Mouse (Mus musculus): ENCODE results near the gene Tcf3. TPM values are rescaled to one million over a fixed set of nuclear protein-coding genes. Genes with fewer than 3 reads are reported as not detected.

Tcf3 gene
- polyA plus RNA-seq, 1 experiment from 2014 or later, result 41.9 TPM

DNA sequence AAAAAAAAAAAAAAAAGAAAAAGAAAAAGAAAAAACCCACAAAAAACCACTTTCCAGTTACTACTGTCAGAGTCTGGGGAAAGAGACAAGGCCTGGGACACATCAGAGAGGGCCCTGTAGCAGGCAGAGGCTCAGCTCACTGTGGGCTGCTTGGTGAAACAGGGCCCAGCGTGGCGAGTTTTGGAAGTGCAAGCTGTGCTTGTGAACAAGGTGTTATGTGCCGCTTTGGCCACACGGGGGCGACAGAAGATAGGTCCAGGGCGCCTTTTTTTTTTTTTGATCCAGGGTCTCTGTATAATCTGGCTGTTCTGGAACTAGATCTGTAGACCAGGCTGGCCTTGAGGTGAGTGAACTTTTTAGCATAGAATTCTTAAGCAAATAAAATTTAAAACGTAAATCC is 57.3 kb downstream of the Tcf3 start:
- H3K27ac ChIP-seq (ENCODE audit: low read length), result no peak overlapping the region
- WGBS, result 3% methylated on average over 7 of the region's 7 CpGs
- H3K9me3 ChIP-seq (replicated peaks; ENCODE audit: control insufficient read depth, low read length), result peaks cover 3% of the 10 kb centered on the region; the same call in 1 of the 2 replicates
- H3K4me2 ChIP-seq (ENCODE audit: low read depth, low read length), result no peak overlapping the region
- H3K4me3 ChIP-seq (ENCODE audit: low read length), result no peak overlapping the region
- H3K9ac ChIP-seq (ENCODE audit: low read length), result no peak overlapping the region
- H3K4me1 ChIP-seq (ENCODE audit: control insufficient read depth, insufficient read depth, low read length), result no peaks in the 10 kb centered on the region
- H3K36me3 ChIP-seq (ENCODE audit: control insufficient read depth, insufficient read depth), result peaks cover 6% of the 10 kb centered on the region
- no peaks in the 10 kb centered on the region for H3K27me3 ChIP-seq (ENCODE audit: control insufficient read depth, insufficient read depth, low read length)
- no peak for ATAC-seq (replicated peaks; ENCODE audit: extremely low read depth, insufficient read depth, low FRiP score)

DNA sequence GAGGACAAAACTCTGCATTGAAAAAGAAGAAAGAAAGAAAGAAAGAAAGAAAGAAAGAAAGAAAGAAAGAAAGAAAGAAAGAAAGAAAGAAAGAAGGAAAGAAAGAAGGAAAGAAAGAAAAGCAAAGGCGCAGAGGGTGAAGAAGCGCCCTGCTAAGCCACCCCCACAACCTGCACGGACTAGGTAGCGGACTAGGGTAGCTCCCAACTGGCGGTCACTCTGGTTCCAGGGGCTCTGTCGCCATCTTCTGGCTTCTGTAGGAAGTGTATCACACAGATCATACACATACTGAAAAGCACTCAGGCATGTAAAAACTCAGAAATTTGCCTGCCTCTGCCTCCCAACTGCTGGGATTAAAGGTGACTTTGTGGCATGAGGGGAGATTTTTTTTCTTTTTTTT is 59.4 kb downstream of the Tcf3 start:
- H3K4me3 ChIP-seq (ENCODE audit: low read length), result no peak overlapping the region
- H3K4me2 ChIP-seq (ENCODE audit: low read depth, low read length), result no peak overlapping the region
- no peaks in the 10 kb centered on the region for H3K4me1 ChIP-seq (ENCODE audit: control insufficient read depth, insufficient read depth, low read length)
- no peak overlapping the region for H3K27ac ChIP-seq (ENCODE audit: low read length)
- H3K36me3 ChIP-seq (ENCODE audit: control insufficient read depth, insufficient read depth), result no peaks in the 10 kb centered on the region
- no peaks in the 10 kb centered on the region for H3K27me3 ChIP-seq (ENCODE audit: control insufficient read depth, insufficient read depth, low read length)
- 21% methylated on average over 6 of the region's 6 CpGs for WGBS
- no peak for ATAC-seq (replicated peaks; ENCODE audit: extremely low read depth, insufficient read depth, low FRiP score)
- H3K9me3 ChIP-seq (replicated peaks; ENCODE audit: control insufficient read depth, low read length), result peaks cover 3% of the 10 kb centered on the region; the same call in 1 of the 2 replicates
- no peak overlapping the region for H3K9ac ChIP-seq (ENCODE audit: low read length)

DNA sequence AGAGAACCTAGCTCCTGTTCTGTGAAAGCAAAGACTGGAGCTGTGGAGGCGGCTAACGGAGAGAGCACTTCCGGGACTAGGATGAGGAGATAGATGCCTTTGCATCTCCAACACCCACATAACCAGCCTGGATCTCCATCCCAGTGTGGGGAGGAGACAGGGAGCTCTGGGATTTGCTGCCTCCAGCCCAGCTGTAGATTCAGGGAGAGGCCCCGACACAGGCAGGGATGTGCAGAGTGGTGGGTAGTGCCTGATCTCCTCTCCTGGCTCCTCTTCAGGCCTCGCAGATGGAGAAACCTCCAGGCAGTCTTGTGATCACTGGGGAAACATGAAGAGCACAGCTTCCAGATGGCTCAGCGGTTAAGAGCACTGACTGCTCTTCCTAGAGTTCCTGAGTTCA is 60.7 kb downstream of the Tcf3 start:
- Histone ChIP-seq H3K36me3 (ENCODE audit: control insufficient read depth, insufficient read depth) (no peaks in the 10 kb centered on the region), H3K27ac (ENCODE audit: low read length) (no peak overlapping the region), H3K4me1 (ENCODE audit: control insufficient read depth, insufficient read depth, low read length) (no peaks in the 10 kb centered on the region), H3K27me3 (ENCODE audit: control insufficient read depth, insufficient read depth, low read length) (0 out of 2 replicates have a peak, but pooled peaks cover 3% of the 10 kb centered on the region), H3K9ac (ENCODE audit: low read length) (no peak overlapping the region), H3K4me3 (ENCODE audit: low read length) (no peak overlapping the region), H3K4me2 (ENCODE audit: low read depth, low read length) (no peak overlapping the region), H3K9me3 (replicated peaks; ENCODE audit: control insufficient read depth, low read length) (peaks cover 5% of the 10 kb centered on the region)
- 82% methylated on average over 6 of the region's 6 CpGs for WGBS
- ATAC-seq (replicated peaks; ENCODE audit: extremely low read depth, insufficient read depth, low FRiP score), result no peak

DNA sequence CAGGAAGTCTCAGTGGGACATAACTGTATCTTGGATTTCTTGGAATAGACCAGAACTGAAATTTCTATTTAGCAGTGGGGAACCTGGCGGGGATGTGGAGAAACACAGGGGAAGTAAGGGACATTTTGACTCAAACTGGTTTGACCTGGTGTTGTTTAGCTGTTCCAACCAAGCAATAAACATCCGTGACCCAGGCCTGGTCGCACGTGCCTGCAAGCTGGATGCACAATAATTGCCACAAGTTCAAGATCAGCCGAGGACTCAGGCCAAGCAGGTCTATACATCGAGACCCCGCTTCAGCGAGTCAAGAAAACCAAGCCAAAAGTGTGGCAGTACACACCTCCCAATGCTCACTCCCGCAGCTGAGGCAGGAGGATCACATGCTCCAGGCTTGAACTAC is 61.5 kb downstream of the Tcf3 start:
- no peak; the same call in 1 of the 2 replicates for ATAC-seq (replicated peaks; ENCODE audit: extremely low read depth, insufficient read depth, low FRiP score)

DNA sequence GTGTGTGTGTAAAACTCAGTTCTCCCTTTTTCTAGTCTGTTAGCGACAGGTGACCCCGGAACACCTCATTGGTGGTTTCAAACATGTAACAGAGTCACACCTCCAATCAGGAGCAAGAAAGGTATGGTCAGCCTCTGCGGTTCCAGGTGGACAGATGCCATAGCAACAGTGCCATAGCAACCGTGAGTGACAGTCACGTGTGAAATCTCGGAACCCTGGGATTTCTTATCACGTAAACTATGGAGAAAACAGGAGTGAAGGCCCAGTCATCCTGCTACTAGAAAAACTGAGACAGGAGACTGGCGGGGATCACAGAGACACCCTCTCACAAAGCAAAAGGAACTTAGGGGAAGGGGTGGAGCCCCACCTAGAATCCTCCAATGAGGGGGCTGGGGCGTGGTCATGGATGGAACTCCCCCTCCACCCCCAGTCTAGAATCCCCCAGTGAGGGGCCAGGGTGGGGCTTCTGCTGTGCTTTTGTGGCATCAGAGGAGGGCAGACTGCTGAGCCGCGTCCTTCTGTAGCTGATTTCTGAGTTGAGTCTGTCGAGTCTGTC is 62.0 kb downstream of the Tcf3 start:
- Histone ChIP-seq H3K4me3 (ENCODE audit: low read length) (peak overlapping the region; percentile 30), H3K27me3 (ENCODE audit: control insufficient read depth, insufficient read depth, low read length) (0 out of 2 replicates have a peak, but pooled peaks cover 7% of the 10 kb centered on the region), H3K4me1 (ENCODE audit: control insufficient read depth, insufficient read depth, low read length) (no peaks in the 10 kb centered on the region), H3K36me3 (ENCODE audit: control insufficient read depth, insufficient read depth) (no peaks in the 10 kb centered on the region), H3K27ac (ENCODE audit: low read length) (no peak overlapping the region), H3K4me2 (ENCODE audit: low read depth, low read length) (peak overlapping the region; percentile 30; the same call in 1 of the 2 replicates), H3K9me3 (replicated peaks; ENCODE audit: control insufficient read depth, low read length) (peaks cover 5% of the 10 kb centered on the region), H3K9ac (ENCODE audit: low read length) (no peak overlapping the region)
- WGBS, result 7% methylated on average over 12 of the region's 12 CpGs
- ATAC-seq (replicated peaks; ENCODE audit: extremely low read depth, insufficient read depth, low FRiP score), result peak; percentile 67

More for the DNA sequence above, 61.5 kb downstream of the Tcf3 start:
- H3K27me3 ChIP-seq (ENCODE audit: control insufficient read depth, insufficient read depth, low read length), result 0 out of 2 replicates have a peak, but pooled peaks cover 5% of the 10 kb centered on the region
- H3K9ac ChIP-seq (ENCODE audit: low read length), result no peak overlapping the region
- H3K36me3 ChIP-seq (ENCODE audit: control insufficient read depth, insufficient read depth), result no peaks in the 10 kb centered on the region
- H3K4me1 ChIP-seq (ENCODE audit: control insufficient read depth, insufficient read depth, low read length), result no peaks in the 10 kb centered on the region
- 53% methylated on average over 9 of the region's 9 CpGs for WGBS
- no peak overlapping the region for H3K27ac ChIP-seq (ENCODE audit: low read length)
- no peak overlapping the region for H3K4me3 ChIP-seq (ENCODE audit: low read length)
- peaks cover 5% of the 10 kb centered on the region for H3K9me3 ChIP-seq (replicated peaks; ENCODE audit: control insufficient read depth, low read length)
- no peak overlapping the region for H3K4me2 ChIP-seq (ENCODE audit: low read depth, low read length)

DNA sequence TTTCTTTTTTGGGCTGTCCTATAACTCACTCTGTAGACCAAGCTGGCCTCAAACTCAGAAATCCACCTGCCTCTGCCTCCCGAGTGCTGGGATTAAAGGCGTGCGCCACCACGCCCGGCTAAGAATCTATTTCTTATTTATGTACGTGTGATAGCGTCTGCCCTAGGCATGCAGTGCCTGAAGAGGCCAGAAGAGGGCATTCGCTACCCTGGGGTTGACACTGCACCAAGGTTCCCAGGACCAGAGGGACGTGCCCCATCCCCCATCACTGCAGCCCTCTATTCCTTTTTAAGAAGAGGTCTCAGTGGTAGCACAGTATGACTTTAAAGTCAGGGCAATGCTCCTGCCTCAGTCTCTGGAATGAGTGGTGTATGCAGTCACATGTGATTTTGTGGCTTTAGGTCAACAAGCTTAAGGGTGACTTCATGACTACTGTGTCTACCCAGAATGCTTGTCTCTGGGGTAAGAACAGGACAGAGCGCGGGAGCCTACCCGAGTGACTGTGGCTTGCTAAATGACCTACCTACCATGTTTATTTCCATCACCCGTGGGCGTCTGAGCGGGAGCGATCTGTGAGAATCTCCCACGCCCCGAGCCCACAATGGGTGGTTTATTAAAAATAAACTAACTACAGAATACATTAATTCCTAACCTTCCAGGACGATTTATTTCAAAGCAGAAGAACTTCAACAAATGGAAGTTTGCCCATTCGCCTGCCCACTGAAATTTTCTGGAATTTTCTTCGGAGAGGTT is 63.3 kb downstream of the Tcf3 start:
- Histone ChIP-seq H3K9ac (ENCODE audit: low read length) (no peak overlapping the region), H3K4me3 (ENCODE audit: low read length) (no peak overlapping the region), H3K27me3 (ENCODE audit: control insufficient read depth, insufficient read depth, low read length) (peaks cover 12% of the 10 kb centered on the region; the same call in 1 of the 2 replicates), H3K4me2 (ENCODE audit: low read depth, low read length) (no peak overlapping the region), H3K4me1 (ENCODE audit: control insufficient read depth, insufficient read depth, low read length) (no peaks in the 10 kb centered on the region), H3K27ac (ENCODE audit: low read length) (no peak overlapping the region), H3K9me3 (replicated peaks; ENCODE audit: control insufficient read depth, low read length) (peaks cover 5% of the 10 kb centered on the region), H3K36me3 (ENCODE audit: control insufficient read depth, insufficient read depth) (no peaks in the 10 kb centered on the region)
- WGBS, result 76% methylated on average over 21 of the region's 21 CpGs
- no peak for ATAC-seq (replicated peaks; ENCODE audit: extremely low read depth, insufficient read depth, low FRiP score)

DNA sequence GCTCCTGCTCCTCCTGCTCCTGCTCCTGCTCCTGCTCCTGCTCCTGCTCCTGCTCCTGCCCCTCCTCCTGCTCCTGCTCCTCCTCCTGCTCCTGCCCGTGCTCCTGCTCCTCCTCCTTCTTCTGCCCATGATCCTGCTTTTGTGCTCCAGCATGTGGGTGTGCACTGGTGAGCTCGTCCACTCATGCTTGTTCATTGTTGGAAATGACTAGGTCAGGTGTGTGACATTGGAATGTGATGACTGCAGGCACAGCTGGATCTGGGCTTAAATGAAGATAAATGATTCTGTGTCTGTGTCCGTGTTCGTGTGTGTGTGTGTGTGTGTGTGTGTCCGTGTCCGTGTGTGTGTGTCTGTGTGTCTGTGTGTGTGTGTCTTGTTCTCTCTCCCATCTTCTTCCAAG is 65.1 kb downstream of the Tcf3 start:
- 78% methylated on average over 6 of the region's 6 CpGs for WGBS
- ATAC-seq (replicated peaks; ENCODE audit: extremely low read depth, insufficient read depth, low FRiP score), result no peak
- no peak overlapping the region for H3K4me3 ChIP-seq (ENCODE audit: low read length)
- H3K9me3 ChIP-seq (replicated peaks; ENCODE audit: control insufficient read depth, low read length), result peaks cover 2% of the 10 kb centered on the region; the same call in 1 of the 2 replicates
- no peaks in the 10 kb centered on the region for H3K36me3 ChIP-seq (ENCODE audit: control insufficient read depth, insufficient read depth)
- H3K4me2 ChIP-seq (ENCODE audit: low read depth, low read length), result no peak overlapping the region
- H3K9ac ChIP-seq (ENCODE audit: low read length), result no peak overlapping the region
- H3K27ac ChIP-seq (ENCODE audit: low read length), result no peak overlapping the region
- H3K4me1 ChIP-seq (ENCODE audit: control insufficient read depth, insufficient read depth, low read length), result no peaks in the 10 kb centered on the region
- peaks cover 25% of the 10 kb centered on the region for H3K27me3 ChIP-seq (ENCODE audit: control insufficient read depth, insufficient read depth, low read length)

DNA sequence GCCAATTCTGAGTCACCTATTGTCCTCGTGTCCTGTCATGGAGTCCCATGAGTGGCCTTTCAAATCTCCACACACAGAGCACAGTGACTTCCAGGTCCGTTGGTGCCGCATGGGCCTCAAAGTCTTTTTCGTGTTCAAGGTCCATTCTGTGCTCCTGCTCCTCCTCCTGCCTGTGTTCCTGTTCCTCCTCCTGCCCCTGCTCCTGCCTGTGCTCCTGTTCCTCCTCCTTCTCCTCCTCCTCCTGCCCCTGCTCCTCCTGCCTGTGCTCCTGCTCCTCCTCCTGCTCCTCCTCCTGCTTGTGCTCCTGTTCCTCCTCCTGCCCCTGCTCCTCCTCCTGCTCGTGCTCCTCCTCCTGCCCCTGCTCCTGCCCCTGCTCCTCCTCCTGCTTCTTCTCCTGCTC is 65.5 kb downstream of the Tcf3 start:
- no peak overlapping the region for H3K27ac ChIP-seq (ENCODE audit: low read length)
- no peak overlapping the region for H3K4me2 ChIP-seq (ENCODE audit: low read depth, low read length)
- H3K9me3 ChIP-seq (replicated peaks; ENCODE audit: control insufficient read depth, low read length), result peaks cover 2% of the 10 kb centered on the region; the same call in 1 of the 2 replicates
- H3K9ac ChIP-seq (ENCODE audit: low read length), result no peak overlapping the region
- peaks cover 26% of the 10 kb centered on the region for H3K27me3 ChIP-seq (ENCODE audit: control insufficient read depth, insufficient read depth, low read length)
- no peaks in the 10 kb centered on the region for H3K36me3 ChIP-seq (ENCODE audit: control insufficient read depth, insufficient read depth)
- H3K4me3 ChIP-seq (ENCODE audit: low read length), result no peak overlapping the region
- 53% methylated on average over 5 of the region's 5 CpGs for WGBS
- no peak for ATAC-seq (replicated peaks; ENCODE audit: extremely low read depth, insufficient read depth, low FRiP score)
- no peaks in the 10 kb centered on the region for H3K4me1 ChIP-seq (ENCODE audit: control insufficient read depth, insufficient read depth, low read length)

DNA sequence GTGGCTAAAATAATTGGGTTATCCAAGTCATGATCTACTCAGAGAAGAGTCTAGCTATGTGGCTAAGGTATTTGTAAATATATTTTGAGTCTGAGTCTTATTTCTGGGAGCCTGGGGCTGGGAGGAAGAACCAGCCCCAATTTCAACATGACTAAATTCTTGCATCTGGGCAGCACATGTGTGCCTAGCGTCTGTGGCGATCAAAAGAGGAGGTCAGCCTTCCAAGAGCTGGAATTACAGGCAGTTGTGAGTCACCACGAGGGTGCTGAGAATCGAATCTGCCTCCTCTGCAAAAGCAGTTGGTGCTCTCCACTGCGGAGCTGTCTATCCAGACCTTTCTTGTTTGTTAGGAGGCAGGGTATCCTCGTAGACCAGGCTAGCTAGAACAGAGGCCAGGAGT is 67.7 kb downstream of the Tcf3 start:
- no peak for ATAC-seq (replicated peaks; ENCODE audit: extremely low read depth, insufficient read depth, low FRiP score)
- Histone ChIP-seq H3K9ac (ENCODE audit: low read length) (no peak overlapping the region), H3K4me2 (ENCODE audit: low read depth, low read length) (no peak overlapping the region), H3K9me3 (replicated peaks; ENCODE audit: control insufficient read depth, low read length) (peaks cover 2% of the 10 kb centered on the region; the same call in 1 of the 2 replicates), H3K4me3 (ENCODE audit: low read length) (no peak overlapping the region), H3K27me3 (ENCODE audit: control insufficient read depth, insufficient read depth, low read length) (peaks cover 32% of the 10 kb centered on the region), H3K27ac (ENCODE audit: low read length) (no peak overlapping the region), H3K36me3 (ENCODE audit: control insufficient read depth, insufficient read depth) (no peaks in the 10 kb centered on the region), H3K4me1 (ENCODE audit: control insufficient read depth, insufficient read depth, low read length) (no peaks in the 10 kb centered on the region)
- WGBS, result 64% methylated on average over 6 of the region's 6 CpGs
